Mouse (Mus musculus) stomach, postnatal 0 days (tissue): ENCODE results near the gene Ninj2.

Source experiments
- CTCF ChIP-seq: IDR thresholded peaks from 2 replicates; pipeline ENCODE4 v1.5.1; 2016; ENCODE audit warnings: antibody characterized with exemption, low read depth, mild to moderate bottlenecking, moderate library complexity
- EP300 ChIP-seq: optimal IDR thresholded peaks from 2 replicates; pipeline ENCODE3; 2016; ENCODE audit warnings: antibody characterized with exemption

GRCm38 (mm10) chr6:120242530-120242929 is 149.4 kb downstream of the Ninj2 start:
- TF ChIP-seq CTCF (no peak), EP300 (no peak)
